Mouse (Mus musculus) splenic B cell, adult 2 months (primary cell): ENCODE results near the gene Zmiz2.
A peak's percentile ranks its signal among the peaks of the same experiment; 100 is the strongest.
"Not testable (repeated sequence)": the region's sequence is repeated elsewhere in the genome, so short reads cannot be mapped to it uniquely, and the experiment has no call there.

Experiments used
- DNase-seq: peaks from one replicate; pipeline ENCODE4 v3.0.0-alpha.2; 2011; ENCODE audit warnings: low read depth, low spot score
- H3K27me3 ChIP-seq: 2 replicates; pipeline ENCODE4 v1.6.1; 2012; ENCODE audit warnings: mild to moderate bottlenecking, low read length, moderate library complexity, mixed read lengths; ENCODE audit not compliant: control insufficient read depth, poor library complexity, insufficient read depth, severe bottlenecking
- H3K36me3 ChIP-seq: 2 replicates; pipeline ENCODE4 v1.6.1; 2012; ENCODE audit warnings: mild to moderate bottlenecking, low read length, moderate library complexity, mixed read lengths; ENCODE audit not compliant: control insufficient read depth, poor library complexity, insufficient read depth, severe bottlenecking

The Zmiz2 gene

DNA sequence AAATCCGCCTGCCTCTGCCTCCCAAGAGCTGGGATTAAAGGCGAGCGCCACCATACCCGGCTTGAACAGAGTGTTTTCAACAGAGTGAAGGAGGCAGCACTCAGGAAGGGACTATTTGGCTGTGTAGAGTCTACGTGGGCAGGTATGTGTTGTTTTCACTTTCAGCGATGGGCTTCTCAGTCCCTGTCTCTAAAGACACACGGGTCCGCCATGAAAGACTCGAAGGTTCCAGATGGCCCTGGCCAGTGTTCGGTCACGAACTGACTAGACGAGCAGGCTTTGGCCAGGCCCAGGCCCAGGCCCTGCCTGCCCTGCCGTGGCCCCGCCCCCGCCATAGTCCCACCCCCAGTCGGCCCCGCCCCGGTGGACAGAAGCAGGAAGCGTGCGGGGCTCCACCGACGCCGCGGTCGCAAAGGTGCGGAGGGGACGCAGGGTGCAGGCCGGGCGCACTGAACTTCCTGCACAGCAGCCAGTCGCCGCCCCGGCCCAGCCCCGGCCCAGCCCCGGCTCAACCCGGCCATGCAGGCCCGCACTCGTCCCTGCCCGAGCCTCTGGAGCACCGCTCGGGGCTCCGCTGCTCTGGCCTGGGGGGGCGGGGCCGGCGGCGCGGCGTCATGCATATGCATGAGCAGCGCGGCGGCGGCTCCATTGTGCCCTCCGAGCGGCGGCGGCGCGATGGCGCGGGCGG lies at the start of gene Zmiz2:
Zmiz2 (plus strand) TSS at position 349 of the 688 bp plus-strand sequence.
- H3K27me3 ChIP-seq = no peaks in the 10 kb centered on the region
- peak; percentile 93 for DNase-seq
- no peaks in the 10 kb centered on the region for H3K36me3 ChIP-seq

GRCm38 (mm10) chr11:6345956-6346355 lies 42.9 kb upstream of the Zmiz2 start:
- no peak for DNase-seq
- no peaks in the 10 kb centered on the region for H3K27me3 ChIP-seq
- peaks cover 19% of the 10 kb centered on the region for H3K36me3 ChIP-seq

DNA sequence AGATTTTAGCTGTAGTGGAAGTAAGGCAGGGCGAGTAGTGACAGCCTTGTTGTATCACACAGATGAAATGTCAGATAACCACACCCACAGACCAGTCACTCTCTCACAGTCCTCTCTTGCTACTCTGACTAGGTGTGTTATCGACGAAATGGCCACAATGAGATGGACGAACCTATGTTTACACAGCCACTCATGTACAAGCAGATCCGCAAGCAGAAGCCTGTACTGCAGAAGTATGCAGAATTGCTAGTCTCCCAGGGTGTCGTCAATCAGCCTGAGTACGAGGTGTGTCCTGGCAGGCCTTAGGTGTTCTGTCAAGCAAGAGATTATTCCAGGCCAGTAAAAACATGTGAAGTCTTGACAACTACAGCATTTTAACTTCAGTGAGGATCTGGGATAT lies 41.9 kb upstream of the Zmiz2 start:
- no peak for DNase-seq
- H3K36me3 ChIP-seq = peaks cover 21% of the 10 kb centered on the region
- H3K27me3 ChIP-seq = no peaks in the 10 kb centered on the region

GRCm38 (mm10) chr11:6348681-6349200 lies 40.1 kb upstream of the Zmiz2 start:
- peaks cover 19% of the 10 kb centered on the region for H3K36me3 ChIP-seq
- no peak for DNase-seq
- H3K27me3 ChIP-seq = no peaks in the 10 kb centered on the region

- DNase-seq = no peak
- Histone ChIP-seq H3K27me3 (no peaks in the 10 kb centered on the region), H3K36me3 (peaks cover 21% of the 10 kb centered on the region)
Observed at GRCm38 (mm10) chr11:6349586-6349985, 39.3 kb upstream of the Zmiz2 start.

DNA sequence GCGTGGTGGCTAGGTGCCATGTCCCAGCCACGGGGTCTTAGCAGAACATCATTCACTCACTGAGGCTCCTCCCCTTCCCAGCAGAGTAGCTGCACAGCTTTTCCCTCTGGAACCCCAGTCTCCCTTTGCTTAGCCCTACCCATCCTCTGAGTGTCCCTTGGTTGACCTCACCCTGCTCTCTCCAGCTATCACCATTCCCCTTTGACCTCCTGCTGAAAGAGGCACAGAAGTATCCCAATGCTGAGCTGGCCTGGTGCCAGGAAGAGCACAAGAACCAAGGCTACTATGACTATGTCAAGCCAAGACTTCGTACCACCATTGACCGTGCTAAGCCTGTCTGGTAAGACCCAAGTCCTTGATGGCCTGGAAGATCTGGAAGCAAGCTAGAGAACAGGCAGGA lies 33.8 kb upstream of the Zmiz2 start:
- no peak for DNase-seq
- H3K36me3 ChIP-seq = peaks cover 4% of the 10 kb centered on the region; the same call in 1 of the 2 replicates

GRCm38 (mm10) chr11:6364581-6365275 lies 24.1 kb upstream of the Zmiz2 start:
- no peaks in the 10 kb centered on the region for H3K27me3 ChIP-seq
- no peak for DNase-seq
- no peaks in the 10 kb centered on the region for H3K36me3 ChIP-seq

More for the DNA sequence above, 33.8 kb upstream of the Zmiz2 start:
- no peaks in the 10 kb centered on the region for H3K27me3 ChIP-seq

DNA sequence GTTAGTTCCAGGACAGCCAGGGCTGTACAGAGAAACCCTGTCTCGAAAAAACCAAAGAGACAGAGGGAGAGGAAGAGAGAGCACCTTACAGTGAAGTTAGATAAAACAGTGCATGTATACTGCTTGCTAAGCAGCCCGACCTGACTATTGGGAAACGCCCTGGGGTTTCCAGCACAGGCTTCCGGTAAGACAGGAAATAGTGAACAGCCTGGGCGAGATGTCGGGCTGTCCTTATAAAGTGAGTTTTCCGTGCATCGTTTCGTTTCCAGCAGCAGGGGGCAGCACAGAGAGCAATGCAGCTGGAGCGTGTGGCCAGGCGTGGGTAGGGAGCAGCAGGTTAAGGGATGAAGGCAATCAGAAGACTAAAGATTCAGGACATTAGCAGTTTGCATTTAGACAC lies 23.0 kb upstream of the Zmiz2 start:
- DNase-seq = peak; percentile 89
- Histone ChIP-seq H3K36me3 (no peaks in the 10 kb centered on the region), H3K27me3 (no peaks in the 10 kb centered on the region)

- no peaks in the 10 kb centered on the region for H3K27me3 ChIP-seq
- no peak for DNase-seq
- H3K36me3 ChIP-seq = no peaks in the 10 kb centered on the region
Observed at GRCm38 (mm10) chr11:6366434-6366833, 22.4 kb upstream of the Zmiz2 start.

- Histone ChIP-seq H3K27me3 (no peaks in the 10 kb centered on the region), H3K36me3 (no peaks in the 10 kb centered on the region)
- no peak for DNase-seq
Observed at GRCm38 (mm10) chr11:6367156-6367555, 21.7 kb upstream of the Zmiz2 start.

GRCm38 (mm10) chr11:6367986-6368385 lies 20.9 kb upstream of the Zmiz2 start:
- H3K27me3 ChIP-seq, DNase-seq, H3K36me3 ChIP-seq: not testable (repeated sequence)

DNA sequence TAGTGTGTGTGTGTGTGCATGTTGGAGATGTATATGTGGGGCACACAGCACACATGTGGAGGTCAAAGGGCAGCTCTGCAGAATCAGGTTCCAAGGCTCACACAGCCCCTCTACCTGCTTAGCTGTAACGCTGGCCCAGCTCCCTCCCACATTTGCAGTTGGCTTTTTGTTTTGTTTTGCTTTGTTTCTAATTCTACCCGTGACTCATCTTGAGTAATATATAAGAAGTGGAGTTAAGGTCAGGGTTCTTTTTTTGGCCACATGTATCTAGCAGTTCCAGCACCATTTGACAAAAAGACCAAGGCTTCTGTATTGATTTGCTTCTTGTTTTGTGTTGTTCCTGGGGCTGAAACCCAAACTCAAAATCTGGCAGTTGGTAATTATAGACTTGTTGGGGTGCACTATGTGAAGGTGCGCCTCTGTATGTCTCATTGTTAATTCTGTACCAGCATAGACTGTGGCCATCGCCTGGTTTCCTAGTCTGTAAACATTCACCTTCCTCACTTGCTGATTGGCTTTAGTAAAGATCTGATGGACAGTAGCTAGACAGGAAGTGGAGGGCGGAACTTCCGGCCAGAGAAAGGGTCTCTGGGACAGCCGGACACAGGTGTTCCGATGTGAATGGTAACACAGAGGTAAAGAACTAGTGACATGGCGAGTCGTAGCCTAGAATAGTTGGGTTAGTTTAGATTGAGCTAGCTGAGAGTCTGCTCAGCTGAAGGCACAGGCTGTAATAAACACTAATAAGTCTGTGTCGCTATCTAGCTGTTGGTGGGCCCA lies 17.3 kb upstream of the Zmiz2 start:
- H3K27me3 ChIP-seq = no peaks in the 10 kb centered on the region
- H3K36me3 ChIP-seq = no peaks in the 10 kb centered on the region
- DNase-seq = no peak

GRCm38 (mm10) chr11:6372784-6373183 lies 16.1 kb upstream of the Zmiz2 start:
- Histone ChIP-seq H3K27me3 (no peaks in the 10 kb centered on the region), H3K36me3 (no peaks in the 10 kb centered on the region)
- no peak for DNase-seq

DNA sequence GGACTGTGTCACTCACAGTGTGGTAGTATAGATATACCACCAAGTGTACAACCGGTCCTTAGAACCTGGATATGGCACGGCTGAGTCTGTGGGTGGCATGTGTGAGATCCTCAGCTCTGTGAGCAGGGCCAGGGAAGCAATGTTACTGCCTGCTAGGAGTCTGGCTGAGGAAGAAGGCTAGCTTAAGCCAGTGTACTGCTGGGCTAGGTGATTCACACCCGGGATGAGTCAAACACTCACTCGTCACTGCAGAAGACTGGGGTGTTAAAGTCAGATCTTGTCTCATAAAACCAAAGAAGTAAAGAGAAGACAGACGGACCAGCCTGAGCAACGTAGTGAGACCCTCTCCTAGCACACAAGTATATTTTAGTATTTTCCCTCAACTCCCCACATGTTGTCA lies 8.0 kb upstream of the Zmiz2 start:
- Histone ChIP-seq H3K27me3 (no peaks in the 10 kb centered on the region), H3K36me3 (no peaks in the 10 kb centered on the region)
- no peak for DNase-seq
